Mouse (Mus musculus): ENCODE results near the gene Rab40b.

Rab40b gene

DNA sequence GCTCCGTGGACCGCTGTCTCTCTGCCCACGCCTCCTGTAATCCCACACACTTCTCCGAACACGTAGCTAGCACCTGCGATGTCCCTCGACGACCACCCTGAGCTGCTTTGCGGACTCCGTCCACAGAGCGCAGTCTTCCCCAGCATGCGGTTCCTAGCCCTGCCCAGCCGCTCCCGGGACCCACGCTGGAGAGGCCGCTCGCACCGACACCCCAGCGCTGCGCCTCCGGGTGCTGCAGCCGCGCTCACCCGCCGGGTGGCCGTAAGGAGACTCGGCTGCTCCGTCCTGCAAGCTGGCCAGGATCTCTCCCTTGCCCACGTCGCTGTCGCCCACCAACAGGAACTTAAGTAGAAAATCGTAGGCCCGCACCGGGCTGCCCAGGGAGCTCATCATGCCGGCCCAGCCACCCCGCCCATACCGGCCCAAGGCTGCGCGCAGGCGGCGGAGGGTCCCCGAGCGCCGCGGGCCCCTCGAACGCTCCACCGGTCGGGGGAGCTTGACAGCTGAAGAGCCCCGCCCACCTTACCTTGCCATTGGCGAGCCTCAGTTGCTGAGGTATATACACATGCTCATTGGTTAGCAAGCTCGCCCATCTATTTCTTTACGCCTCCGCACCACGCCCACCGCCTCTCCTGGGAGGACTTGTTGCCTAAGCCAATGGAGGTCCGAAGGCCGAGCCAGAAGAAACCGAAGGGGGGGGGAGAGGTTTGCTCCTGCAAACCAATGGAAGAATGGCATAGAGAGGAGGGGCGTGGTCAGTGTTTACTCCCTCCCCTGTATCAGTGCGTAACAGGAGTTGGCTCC lies at the start of gene Rab40b:
Rab40b (minus strand) TSS at position 502 of the 804 bp plus-strand sequence.
- peak; percentile 19 to 27 for DNase-seq

DNA sequence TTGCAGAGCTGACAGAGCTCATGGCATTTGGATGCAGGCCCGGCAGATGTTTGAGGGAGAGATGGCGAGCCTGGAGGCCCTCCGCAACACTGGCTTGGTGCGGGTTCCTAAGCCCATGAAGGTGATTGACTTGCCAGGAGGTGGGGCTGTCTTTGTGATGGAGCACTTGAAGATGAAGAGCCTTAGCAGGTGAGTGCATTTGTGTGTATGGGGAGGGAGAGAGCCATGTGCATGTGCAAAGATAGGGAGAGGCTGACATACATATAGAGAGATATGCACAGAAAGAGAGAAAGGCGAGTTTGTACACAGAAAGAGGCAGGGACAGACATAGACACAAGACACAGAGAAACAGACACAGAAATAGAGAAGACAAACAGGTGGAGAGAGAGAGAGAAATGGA lies 49.2 kb upstream of the Rab40b start:
- DNase-seq, result no peak

DNA sequence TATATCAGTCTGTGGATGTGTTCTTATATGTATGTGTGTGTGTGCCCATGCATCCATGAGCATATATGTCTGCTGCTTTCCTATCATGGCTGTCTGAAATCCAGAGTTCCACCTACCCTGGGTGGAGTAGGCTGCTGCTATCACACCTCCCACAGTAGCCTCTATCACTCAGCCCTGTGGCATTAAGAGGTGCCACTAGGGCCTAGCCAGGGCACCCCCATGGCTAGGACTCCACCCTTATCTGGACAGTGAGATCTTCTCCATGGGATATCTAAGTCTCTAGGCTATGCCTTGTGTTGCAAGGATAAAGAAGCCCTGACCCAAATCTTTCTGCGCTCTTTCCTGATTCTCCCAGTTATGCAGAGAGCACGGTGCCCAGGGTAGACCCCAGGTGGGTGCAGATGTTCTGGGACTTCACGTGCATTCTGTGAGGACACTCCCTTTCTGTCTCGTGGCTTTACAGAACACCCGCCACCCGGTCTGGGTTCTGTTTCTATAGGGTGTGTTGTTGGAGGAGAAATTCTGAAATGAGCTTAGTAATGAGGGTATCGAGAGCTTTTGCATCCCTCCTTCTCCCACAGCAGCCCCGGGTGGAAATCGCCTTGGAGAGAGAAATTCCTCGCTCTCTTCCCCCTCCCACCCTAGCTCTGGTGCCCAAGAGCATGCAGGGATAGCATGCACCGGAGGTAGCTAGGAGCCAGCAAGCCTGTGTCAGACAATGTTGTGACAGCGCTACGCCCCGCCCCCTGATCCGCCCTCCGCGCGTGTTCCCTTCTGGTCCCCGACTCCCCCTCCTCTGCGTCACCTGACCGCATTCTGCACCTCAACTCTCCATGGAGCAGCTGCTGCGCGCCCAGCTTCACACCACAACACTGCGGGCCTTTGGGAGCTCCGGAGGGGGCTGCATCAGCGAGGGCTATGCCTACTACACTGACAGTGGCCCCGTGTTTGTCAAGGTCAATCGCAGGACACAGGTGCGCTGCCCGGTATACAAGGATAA lies 46.4 kb upstream of the Rab40b start, which contains the start of gene Fn3k:
Fn3k (plus strand) TSS at position 758 of the 1,000 bp plus-strand sequence.
- peak; percentile 70 to 82 for DNase-seq

DNA sequence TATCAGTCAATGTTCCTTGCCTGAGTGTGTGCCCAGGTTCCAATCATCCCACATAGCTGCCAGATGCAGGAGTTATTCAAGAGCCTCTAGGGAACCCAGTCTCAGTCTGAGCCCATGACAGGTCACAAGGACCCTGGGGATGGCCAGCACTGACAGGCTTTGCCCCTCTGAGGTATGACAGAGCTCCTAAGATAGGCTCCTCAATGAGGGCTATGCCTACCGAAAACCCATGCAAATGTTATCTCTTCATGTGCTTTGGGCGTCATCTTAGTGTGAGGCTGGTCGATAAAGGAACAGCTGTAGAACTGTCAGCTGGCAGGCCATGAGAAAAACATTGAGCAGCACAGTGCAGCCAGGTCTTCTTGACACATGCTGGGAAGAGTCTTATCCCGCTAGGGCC lies 45.3 kb upstream of the Rab40b start:
- no peak for DNase-seq

DNA sequence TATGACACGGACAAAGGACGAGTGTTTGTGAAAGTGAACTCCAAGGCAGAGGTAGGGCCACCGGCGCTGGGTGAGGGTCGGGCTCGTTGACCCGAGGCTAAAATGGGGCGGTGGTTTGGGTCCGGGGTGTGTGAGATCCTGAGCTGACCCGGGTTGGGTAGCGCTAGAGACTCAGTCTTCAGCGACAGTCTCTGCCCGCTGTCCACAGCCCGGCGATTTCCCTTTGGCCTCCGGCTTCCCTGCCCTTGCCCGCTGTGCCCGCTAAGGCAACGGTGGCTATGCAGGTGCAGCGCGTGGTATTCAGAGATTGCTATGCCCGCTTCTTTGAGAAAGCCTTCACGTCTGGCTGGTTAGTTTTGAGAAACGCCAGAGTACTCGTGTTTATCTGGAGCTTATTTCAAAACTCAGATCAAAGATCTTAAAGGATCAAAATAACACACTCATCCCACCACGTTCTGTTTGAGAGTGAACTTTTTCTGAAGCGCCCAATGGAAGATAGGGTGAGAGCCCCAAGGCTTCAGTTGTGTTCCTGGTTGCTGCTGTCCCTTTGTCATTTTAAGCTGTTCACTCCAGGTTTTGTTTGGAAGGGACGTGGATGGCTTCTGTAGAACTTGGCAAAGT lies 33.6 kb upstream of the Rab40b start:
- no peak for DNase-seq

DNA sequence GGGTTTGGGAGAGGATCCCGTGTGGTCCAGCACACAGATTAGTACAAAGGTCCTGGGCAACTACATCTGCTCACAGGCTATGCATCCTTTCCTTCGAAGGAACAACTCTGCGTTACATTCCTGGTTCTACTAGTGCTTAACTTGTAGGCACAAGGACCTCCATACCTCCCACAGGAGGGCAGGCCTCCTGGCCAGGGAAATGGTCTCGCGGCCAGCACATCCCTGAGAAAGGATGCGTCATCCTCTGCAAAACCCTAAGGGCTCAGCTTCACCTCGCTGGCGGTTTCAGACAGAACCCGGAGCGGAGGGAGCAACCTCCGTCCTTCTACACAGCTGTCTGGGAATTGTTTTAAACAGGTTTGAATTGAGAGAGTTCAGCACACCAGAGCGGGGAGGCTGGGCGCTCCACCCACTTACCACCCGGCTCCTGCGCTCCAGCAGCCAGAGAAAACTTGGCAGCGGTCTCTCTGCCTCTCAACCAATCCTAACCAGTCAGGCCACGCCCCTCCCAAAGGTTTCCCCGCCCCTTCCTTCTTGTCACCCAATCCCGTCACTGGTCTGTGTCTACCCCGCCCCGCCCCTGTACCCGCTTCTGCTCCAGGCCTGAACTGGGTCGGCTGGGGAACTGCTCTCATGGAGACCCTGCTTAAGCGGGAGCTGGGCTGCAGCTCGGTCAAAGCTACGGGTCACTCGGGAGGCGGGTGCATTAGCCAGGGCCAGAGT lies 32.9 kb upstream of the Rab40b start, which contains the start of gene Fn3krp:
Fn3krp (plus strand) TSS at position 572 of the 723 bp plus-strand sequence.
- peak; percentile 97 to 99 for DNase-seq

DNA sequence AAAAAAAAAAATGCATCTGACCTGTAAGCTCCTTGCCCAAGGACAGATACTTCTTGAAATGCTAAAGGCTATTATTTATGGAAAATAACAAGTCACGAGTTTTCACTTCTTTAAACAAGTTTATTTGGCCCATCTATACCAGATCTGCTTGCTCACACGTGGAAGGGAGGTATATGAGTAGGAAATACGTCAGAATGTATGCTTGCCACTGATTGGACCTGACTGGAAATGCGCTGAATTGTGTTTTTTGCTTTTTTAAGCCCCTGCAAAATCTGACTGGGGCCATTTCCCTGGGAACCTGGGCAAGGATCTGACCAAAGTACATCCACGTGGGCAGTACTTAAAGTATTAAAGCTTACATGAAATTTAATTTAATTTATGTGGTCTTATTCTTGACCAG lies 32.3 kb upstream of the Rab40b start:
- no peak for DNase-seq

DNA sequence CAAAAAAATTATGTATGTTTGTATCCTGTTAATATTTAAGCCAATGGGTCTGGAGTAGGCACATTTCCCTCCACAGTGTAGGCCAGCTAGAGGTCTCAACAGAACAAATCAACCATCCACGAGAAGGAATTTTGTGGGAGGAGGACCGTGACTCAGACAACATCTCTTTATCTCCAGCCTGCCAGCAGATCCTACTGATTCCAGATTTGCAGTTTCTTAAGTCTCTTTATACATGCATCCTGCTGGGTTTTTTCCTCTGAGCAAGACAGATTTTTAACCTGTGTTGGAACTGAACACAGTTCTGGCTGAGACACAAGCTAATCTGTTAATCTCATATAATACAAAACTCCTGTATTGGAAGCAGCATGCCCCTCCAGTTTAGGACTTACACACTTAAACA lies 30.9 kb upstream of the Rab40b start:
- no peak for DNase-seq

DNA sequence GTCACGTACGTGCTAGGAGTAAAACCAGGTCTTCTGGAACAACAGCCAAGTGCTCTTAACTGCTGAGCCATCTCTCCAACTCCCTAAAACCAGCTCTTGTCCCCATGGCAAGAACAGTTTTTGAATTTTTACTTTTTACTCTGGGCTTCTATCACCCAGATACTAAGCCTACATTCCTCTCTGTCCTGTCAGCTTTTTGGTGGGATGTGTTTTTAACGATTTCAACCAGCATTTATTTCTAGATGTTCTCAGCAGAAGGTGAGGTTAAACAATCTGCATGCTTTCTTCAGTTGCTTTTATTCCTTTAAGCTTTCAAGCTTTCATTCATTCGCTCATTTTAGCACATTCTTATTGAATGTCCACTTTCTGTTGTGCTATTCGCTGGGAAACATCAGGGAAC lies 29.9 kb upstream of the Rab40b start:
- no peak for DNase-seq

DNA sequence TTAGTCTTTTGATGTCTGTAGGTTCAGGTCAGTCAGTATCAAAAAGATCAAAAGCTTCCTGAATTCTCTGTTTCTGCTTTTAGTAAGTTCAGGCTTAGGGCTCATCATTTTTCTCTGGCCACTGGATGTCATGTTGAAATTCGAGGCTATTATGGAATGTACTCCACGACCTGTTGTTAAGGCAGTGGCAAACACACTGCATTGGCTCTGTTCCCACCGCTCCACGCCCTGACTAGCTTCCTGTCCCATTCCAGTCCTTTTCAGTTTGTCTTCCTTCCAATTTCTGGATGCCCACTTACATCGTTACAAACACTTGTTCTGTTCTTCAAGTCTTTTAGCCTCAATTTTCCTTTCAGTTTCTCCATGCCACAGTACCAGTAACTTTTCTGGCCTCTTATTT lies 27.3 kb upstream of the Rab40b start:
- no peak for DNase-seq

DNA sequence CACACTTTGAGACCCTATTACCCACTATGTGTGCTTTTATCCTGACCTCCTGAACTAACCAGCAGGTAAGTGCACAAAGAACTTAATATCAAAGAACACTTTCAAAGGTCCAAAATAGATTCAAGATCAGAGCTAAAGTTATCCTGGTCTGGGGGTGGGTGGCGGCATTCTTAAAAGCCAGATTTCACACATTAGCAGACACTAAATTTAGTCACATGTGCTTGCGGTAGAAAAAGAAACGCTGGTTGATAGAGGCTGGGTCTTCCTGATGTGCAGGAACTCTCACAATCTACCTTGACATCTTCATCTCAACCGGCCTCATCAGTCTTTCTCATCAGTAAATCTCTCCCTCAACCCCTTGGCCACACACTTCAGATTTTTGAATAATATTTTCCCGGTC lies 26.7 kb upstream of the Rab40b start:
- no peak for DNase-seq

DNA sequence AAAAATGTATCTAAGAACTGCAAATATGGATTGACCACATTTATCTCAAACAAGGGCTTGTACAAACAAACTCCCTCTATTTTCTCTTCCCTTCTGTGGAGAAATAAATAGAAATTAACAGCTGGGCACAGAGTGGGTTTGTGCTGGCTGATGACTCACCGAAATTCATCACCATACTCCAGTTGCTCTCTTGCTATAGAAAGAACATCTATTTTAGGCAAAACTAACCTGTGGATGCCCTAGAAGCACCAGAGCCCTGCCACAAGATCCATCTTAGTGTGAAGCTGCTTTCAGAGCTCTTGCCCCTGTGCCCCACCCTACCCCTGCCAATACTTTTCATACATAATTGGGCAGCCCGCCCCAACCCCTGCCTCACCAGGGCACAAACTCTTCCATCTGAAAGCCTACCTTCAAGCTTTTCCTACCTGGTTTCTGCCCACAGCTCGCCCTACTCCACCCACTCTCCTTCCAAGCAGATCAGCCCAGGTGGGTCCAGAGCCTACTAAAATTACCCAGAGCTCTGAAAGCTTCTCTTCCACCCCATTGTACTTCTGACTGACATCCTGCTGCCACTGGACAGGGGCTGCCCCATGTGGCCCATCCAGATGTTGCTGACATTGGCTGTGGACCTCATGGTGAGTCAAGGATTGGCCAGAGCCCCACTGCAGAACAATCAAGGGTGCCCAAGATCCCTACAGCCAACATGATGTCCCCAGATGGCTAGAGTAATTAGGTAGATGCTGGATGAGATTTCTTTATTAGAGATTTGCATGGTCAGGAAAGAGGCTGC lies 19.5 kb upstream of the Rab40b start:
- DNase-seq, result no peak

DNA sequence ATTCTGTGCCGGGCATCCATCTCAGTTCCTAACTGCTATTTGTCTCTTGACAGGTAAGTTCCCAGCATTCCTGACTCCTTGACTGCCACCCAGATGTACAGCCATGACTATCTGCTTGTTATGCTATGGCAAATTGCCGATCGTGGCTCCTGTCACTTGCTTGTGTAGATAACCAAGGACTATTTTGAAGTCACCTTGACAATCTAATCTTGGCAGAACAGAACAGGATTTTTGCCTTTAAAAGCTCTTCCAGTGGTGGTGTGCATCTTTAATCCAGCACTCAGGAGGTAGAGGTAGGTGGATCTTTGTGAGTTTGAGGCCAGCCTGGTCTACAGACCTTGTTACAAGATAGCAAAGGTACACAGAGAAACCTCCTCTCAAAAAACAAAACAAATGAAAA lies 4.4 kb upstream of the Rab40b start:
- DNase-seq, result no peak

DNA sequence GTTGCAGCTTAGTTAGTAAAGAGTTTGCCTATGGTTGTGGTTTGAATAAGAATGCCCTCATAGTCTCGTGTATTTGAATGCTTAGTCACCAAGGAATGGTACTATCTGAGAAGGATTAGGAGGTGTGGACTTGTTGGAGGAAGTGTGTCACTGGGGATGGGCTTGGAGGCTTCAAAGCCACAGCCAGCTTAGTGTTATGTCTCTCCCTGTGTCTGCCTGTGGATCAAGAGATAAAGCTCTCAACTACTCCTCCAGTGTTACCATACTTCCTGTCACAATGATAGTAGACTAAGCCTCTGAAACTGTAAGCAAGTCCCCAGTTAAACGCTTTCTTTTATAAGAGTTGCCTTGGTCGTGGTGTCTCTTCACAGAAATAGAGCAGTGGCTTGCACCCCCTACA lies 2.7 kb upstream of the Rab40b start:
- DNase-seq, result no peak

DNA sequence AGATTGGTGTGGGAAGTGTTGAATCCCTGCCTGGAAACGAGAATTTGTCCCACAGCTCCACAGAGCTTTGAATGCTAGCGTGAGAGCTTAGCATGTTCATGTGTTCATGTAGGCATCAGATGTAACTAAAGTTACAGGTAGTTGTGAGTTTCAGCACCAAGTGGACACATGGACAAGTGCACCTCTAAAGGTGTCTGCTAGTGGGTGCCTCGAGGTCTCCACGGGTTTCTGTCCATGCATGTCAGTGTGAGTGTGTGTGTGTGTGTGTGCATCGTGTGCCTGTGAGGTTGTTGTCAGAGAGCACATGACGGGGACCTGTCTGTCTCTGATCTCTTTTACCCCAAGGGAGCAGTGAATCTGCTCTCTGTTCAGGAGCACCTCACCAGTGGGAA lies 499 bp upstream of the Rab40b start:
- DNase-seq, result no peak

DNA sequence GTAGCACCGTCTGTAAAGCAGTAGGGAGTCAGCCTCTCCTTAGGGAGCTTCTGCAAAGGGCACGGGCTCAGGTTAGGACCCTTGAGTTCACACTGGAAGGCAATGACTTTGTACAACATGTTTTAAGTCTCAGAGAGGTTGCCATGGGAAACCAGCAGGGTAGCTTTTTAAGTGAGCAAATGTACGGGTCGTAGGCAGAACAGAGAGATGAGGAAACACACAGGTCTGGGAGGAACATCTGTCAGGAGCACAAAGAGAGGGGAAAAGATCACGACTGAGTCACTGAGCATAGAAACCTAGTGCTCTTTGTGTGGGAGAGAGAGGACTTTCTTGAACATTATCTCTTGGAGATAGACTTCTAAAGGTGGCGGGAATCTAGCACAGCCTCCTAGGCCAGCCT lies 7.8 kb downstream of the Rab40b start:
- DNase-seq, result no peak

DNA sequence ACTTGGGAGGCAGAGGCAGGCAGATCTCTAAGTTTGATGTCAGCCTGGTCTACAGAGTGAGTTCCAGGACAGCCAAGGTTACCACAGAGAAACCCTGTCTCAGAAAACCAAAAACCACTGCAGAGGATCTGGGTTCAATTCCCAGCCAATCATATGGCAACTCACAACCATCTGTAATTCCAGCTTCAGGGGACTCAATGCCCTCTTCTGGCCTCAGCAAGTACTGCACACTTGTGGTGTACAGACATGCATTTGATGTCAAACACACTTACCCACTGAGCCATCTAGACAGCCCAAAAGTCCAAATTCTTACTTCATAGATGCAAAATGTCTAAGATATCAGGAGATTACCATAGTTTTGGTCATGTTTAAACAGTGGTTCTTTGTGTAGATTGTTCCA lies 9.4 kb downstream of the Rab40b start:
- DNase-seq, result no peak

DNA sequence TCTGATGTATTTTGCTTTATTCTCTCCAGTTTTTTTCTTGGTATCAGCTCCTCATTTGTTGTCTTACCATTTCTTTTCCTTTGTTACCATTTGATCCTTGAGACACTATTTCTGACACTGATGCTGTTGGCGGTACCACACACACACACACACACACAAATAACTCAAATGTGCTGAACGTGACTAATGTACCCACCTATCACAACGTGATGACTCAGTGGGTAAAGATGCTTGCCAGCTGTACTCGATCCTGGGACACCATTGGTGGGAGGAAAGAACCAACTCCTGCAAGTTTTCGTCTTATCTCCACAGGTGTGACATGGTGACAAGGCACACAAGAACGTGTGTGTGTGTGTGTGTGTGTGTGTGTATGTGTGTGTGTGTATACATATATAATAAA lies 14.7 kb downstream of the Rab40b start:
- no peak for DNase-seq

DNA sequence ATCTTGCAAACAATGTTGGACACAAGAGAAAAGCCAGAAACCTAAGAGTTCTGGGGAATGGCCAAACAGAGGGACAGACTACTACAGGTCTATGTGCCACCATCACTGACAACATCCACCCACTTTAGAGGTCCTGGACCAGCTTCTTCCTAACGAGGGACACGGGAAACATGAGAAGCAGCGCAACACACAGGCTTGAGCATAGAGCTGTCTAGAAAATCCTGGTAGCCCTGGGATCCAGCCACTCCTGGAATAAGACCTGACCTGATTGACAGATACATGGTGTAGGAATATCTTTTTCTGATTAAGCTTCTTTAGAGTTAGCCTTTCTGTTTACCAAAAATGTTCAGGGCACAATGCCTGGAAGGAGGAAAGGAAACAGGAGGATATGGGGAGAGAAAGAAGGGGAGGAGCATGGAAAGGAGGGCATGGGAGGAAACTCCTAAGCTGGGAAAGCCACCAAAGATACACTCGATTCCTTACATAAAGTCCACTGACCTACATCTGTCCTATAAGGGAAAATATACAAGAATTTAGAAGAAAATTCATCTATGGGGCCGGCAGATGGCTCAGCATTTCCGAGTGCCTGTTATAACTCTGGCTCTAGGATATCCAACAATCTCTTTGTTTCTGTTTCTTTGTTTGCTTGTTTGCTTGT lies 17.6 kb downstream of the Rab40b start:
- no peak for DNase-seq

DNA sequence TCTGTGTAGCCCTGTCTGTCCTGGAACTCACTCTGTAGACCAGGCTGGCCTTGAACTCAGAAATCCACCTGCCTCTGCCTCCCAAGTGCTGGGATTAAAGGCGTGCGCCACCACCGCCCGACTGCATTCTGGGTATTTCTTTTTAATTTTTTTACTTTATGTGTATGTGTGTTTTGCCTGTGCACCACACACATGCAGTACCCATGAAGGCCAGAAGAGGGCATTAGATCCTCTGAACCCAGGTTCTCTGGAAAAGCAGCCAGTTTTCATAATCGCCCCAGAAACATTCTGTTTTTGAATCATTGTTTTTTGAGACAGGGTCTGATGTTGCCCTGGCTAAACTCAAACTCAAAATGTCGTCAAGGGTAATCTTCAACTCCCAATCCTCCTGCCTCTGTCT lies 18.4 kb downstream of the Rab40b start:
- DNase-seq, result no peak

DNA sequence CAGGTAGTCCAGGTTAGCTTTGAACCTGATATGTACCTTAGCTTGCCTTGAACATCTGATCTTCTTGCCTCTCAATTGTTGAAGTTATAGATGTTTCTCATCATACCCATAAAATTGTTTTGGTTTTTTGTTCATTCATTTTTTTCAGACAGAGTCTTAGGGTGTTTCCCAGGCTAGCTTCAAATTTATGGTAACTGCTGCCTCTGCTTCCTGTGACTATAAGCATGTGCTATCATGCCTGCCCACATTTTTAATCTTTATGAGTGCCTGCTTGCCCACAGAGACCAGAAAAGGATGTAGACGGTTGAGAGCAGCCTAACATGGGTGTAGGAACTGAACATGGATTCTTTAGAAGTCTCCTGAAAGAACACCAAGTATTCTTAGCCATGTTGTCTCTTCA lies 19.3 kb downstream of the Rab40b start:
- DNase-seq, result no peak

All from spleen, adult 18-20 months (tissue).